Mouse (Mus musculus) liver, embryonic 14.5 days (tissue): Measurements from ENCODE around the gene Gm12166.

Experiments used
- CTCF ChIP-seq: IDR thresholded peaks from 2 replicates; pipeline ENCODE4 v1.5.1; 2016; ENCODE audit warnings: antibody characterized with exemption, low read depth, control low read depth
- EP300 ChIP-seq: IDR thresholded peaks from 2 replicates; pipeline ENCODE4 v1.6.1; 2016; ENCODE audit warnings: antibody characterized with exemption, low read depth

- TF ChIP-seq CTCF (no peak), EP300 (no peak)
These were observed 9.8 kb upstream of the Gm12166 start for GRCm38 (mm10) chr11:46061776-46062445.
